Mouse (Mus musculus) ES-Bruce4 (cell line): ENCODE measurements around the gene Cdh4.

ENCODE experiments used
- CTCF ChIP-seq: IDR thresholded peaks from one replicate; pipeline ENCODE4 v1.8.1; 2011; ENCODE audit warnings: low read depth, low read length
- EP300 ChIP-seq: IDR thresholded peaks from 2 replicates; pipeline ENCODE4 v1.6.1; 2011; ENCODE audit warnings: low read depth, low read length; ENCODE audit not compliant: insufficient read depth
- POLR2A ChIP-seq: IDR thresholded peaks from one replicate; pipeline ENCODE4 v1.8.1; 2011; ENCODE audit warnings: low read length; ENCODE audit not compliant: insufficient read depth

- TF ChIP-seq POLR2A (no peak), CTCF (no peak), EP300 (no peak)
Measured at GRCm38 (mm10) chr2:179705461-179705860, 263.2 kb downstream of the Cdh4 start.
